Mouse (Mus musculus) G1E (cell line): ENCODE results near the gene Map3k7cl. TPM values are rescaled to one million over a fixed set of nuclear protein-coding genes. Genes with fewer than 3 reads are reported as not detected.

Experiments used
- ATAC-seq: 2 replicates; pipeline ENCODE4 v1.8.0; 2016; ENCODE audit warnings: mild to moderate bottlenecking; ENCODE audit not compliant: insufficient number of reproducible peaks, poor library complexity, low FRiP score, severe bottlenecking; ENCODE audit errors: extremely low read depth
- DNase-seq: peaks from one replicate; pipeline ENCODE4 v3.0.0; 2012; ENCODE audit warnings: low spot score
- H3K27me3 ChIP-seq: 2 replicates; pipeline ENCODE4 v1.6.1; 2012; ENCODE audit warnings: mild to moderate bottlenecking, low read length, inconsistent platforms; ENCODE audit not compliant: insufficient read depth
- H3K36me3 ChIP-seq: replicated peaks from 2 replicates; pipeline ENCODE3; 2012; ENCODE audit warnings: mild to moderate bottlenecking, inconsistent platforms
- H3K4me1 ChIP-seq: 2 replicates; pipeline ENCODE4 v1.6.1; 2012; ENCODE audit warnings: low read depth, low read length, inconsistent platforms, mixed read lengths; ENCODE audit not compliant: insufficient read depth
- H3K4me3 ChIP-seq: 2 replicates; pipeline ENCODE4 v1.5.1; 2012; ENCODE audit warnings: low read depth, mild to moderate bottlenecking, inconsistent platforms, low read length, moderate library complexity, mixed read lengths
- H3K9me3 ChIP-seq: replicated peaks from 2 replicates; pipeline ENCODE4 v1.6.1; 2012; ENCODE audit warnings: inconsistent platforms
- CTCF ChIP-seq: IDR thresholded peaks from 2 replicates; pipeline ENCODE4 v1.5.1; 2012; ENCODE audit warnings: low read depth, low read length, inconsistent platforms, mixed read lengths
- GATA1 ChIP-seq: IDR thresholded peaks from 2 replicates; pipeline ENCODE4 v1.6.1; 2012; ENCODE audit warnings: borderline replicate concordance, low read length, inconsistent platforms, mixed read lengths
- GATA2 ChIP-seq: IDR thresholded peaks from 2 replicates; pipeline ENCODE4 v1.6.1; 2012; ENCODE audit warnings: low read depth, low read length, inconsistent platforms, borderline replicate concordance
- POLR2AphosphoS5 ChIP-seq: IDR thresholded peaks from 2 replicates; pipeline ENCODE4 v1.6.1; 2012; ENCODE audit warnings: low read depth, low read length, inconsistent platforms; ENCODE audit not compliant: insufficient replicate concordance
- TAL1 ChIP-seq: conservative IDR thresholded peaks from 2 replicates; pipeline ENCODE4 v1.6.1; 2012; ENCODE audit warnings: low read depth, low read length, inconsistent platforms, mixed read lengths
- polyA plus RNA-seq: library from polyadenylated mRNA; stranded (reverse); fragments of >175 nt; gene quantifications from 2 replicates; pipeline ENCODE4 v1.2.3, GENCODE M21; 2012
- total RNA-seq, 2 experiments: library from RNA; stranded (forward) in 1 of 2; stranded (reverse) in 1 of 2; fragments of 200-1000 nt in 1 of 2; fragments of >200 nt in 1 of 2; fragmentation: Nextera tagmentation in 1 of 2; gene quantifications; 2 replicates each; pipeline ENCODE4 v1.2.3; 2014 to 2017

The Map3k7cl gene
- total and polyA plus RNA-seq, 3 experiments = 0.16 TPM; not detected in 2

DNA sequence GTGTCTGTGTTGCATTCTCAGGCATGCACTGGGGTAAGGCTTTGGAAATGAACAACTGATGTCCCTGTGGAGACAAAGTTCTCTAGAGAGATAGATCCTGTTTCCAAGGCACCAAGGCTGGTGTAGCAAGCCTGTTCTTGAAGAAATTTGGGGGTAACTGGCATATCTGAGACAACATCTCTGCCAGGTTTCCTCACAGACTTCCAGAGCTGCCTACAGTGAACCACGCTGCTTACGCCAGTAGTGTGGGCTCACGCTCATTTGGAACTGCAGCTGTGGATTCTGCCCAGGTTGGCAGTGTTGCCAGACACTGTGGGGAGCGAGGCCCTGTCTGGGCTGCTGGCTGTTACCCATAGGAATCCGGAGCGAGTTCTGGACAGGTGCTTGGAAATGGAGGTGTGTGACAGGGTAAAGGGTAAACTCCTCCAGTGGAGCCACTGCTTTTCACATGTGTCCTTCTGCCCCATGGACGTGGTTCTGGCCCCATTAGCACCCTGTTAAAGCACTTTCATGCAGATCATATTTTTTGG is 16.5 kb downstream of the Map3k7cl start:
- ATAC-seq (no peak), DNase-seq (no peak)
- H3K9me3 ChIP-seq = no peaks in the 10 kb centered on the region
- H3K4me1 ChIP-seq = no peaks in the 10 kb centered on the region
- no peaks in the 10 kb centered on the region for H3K36me3 ChIP-seq
- H3K4me3 ChIP-seq = no peak overlapping the region
- TF ChIP-seq CTCF (no peak), POLR2AphosphoS5 (no peak), TAL1 (no peak), GATA2 (no peak), GATA1 (no peak)
- no peaks in the 10 kb centered on the region for H3K27me3 ChIP-seq

DNA sequence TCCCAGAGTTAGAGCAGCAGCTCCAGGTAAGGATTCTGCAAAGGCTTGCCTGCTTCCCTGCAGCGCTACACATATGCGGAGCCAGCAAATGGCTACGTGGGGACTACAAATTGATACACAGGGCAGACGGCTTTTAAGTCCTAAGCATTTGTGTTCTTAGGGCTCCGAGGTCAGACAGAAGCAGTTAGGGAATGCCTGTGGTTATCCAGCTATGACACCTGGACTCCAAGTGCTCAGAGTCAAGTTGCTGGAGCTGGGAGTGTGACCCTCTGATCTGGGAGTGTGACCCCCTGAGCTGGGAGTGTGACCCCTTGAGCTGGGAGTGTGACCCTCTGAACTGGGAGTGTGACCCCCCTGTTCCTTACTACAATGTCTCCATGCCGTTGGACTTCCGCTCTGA is 17.2 kb downstream of the Map3k7cl start:
- Histone ChIP-seq H3K36me3 (no peaks in the 10 kb centered on the region), H3K9me3 (no peaks in the 10 kb centered on the region), H3K4me3 (no peak overlapping the region), H3K27me3 (no peaks in the 10 kb centered on the region), H3K4me1 (no peaks in the 10 kb centered on the region)
- no peak for DNase-seq
- TF ChIP-seq GATA1 (no peak), GATA2 (no peak), POLR2AphosphoS5 (no peak), TAL1 (no peak), CTCF (no peak)
- ATAC-seq = no peak

DNA sequence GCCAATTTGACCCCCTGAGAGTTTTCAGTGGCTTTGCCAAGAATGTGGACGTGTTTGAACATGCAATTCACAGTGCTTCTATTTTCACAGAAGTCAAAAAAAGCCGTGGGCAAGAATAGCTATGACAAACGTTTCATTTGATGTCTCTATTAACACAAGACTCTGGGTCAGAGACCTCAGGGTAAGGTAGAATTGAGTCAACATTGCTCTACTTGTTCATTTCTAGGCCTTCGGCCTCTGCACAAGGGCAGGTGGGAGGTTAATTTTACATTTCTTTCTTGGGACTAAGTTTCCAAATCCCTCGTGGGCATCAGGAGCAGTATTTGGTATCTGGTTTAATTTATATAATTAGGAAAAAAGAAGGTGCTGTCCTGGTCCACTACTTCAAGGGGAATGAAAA is 20.3 kb downstream of the Map3k7cl start:
- Histone ChIP-seq H3K9me3 (no peaks in the 10 kb centered on the region), H3K27me3 (no peaks in the 10 kb centered on the region), H3K4me1 (no peaks in the 10 kb centered on the region), H3K36me3 (no peaks in the 10 kb centered on the region), H3K4me3 (no peak overlapping the region)
- ATAC-seq (no peak), DNase-seq (no peak)
- TF ChIP-seq CTCF = no peak
- TF ChIP-seq GATA1 = no peak
- no peak for TF ChIP-seq GATA2
- TF ChIP-seq TAL1 = no peak
- no peak for TF ChIP-seq POLR2AphosphoS5

DNA sequence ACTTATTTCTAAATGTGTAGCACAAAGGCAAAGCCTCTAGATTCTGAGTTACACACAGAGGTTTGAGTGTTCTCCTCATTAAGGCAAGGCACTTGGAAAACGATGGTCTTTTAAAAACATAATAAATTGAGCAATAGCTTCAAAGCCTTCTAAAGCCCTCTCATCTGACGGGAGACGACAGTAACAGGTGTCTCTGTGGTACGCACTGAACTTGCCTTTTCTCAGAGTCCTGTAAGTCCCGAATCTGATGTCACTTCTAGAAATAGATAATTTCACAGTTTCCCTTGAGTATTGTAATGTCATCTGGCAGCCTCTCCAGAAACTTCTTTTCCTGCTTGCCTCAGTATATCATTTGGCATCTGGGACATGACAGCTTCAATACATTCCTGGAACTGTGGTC is 21.0 kb downstream of the Map3k7cl start:
- Histone ChIP-seq H3K36me3 (no peaks in the 10 kb centered on the region), H3K4me1 (no peaks in the 10 kb centered on the region), H3K27me3 (no peaks in the 10 kb centered on the region), H3K9me3 (no peaks in the 10 kb centered on the region), H3K4me3 (no peak overlapping the region)
- ATAC-seq (no peak), DNase-seq (no peak)
- no peak for TF ChIP-seq TAL1
- TF ChIP-seq POLR2AphosphoS5 = no peak
- no peak for TF ChIP-seq CTCF
- TF ChIP-seq GATA2 = no peak
- TF ChIP-seq GATA1 = no peak

DNA sequence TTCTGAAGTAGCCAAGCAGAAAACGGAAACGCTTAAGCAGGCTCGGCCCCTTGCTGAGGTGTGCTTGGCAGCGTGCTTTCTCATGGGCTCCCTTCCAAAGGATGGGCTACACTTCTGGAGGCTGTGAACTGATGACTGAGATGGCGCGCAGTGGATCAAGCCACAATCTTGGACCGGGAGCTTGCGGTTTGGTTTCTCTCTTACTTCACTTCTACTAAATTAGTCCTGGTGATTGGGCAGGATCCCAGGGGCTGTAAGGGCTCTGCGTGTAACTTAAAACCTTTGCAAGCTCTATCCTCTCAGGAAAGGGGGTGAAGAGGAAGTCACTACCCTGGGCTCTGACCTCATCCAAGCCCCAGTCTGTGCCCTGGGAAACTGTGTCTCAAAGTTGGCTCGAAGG is 22.5 kb downstream of the Map3k7cl start:
- Histone ChIP-seq H3K4me3 (no peak overlapping the region), H3K4me1 (no peaks in the 10 kb centered on the region), H3K27me3 (no peaks in the 10 kb centered on the region), H3K36me3 (no peaks in the 10 kb centered on the region), H3K9me3 (no peaks in the 10 kb centered on the region)
- DNase-seq = no peak
- TF ChIP-seq POLR2AphosphoS5 = no peak
- no peak for TF ChIP-seq TAL1
- no peak for TF ChIP-seq GATA2
- no peak for TF ChIP-seq CTCF
- no peak for TF ChIP-seq GATA1
- ATAC-seq = no peak

DNA sequence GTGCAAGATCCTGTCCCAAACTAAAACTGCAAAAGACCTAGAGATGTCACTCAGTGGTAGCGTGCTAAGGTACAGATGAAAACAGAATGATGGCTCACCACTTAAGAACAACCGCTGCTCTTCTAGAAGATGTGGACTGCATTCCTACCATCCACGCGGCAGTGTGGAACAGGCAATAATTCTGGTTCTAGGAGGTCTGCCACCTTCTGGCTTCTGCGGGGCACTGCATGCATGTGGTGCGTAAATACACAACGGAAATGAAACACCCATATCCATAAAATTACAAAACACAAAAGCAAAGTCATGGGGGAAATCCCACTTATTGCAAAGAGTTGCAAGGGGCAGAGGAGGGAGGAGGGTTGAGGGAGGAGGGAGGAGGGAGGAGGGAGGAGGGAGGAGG is 25.8 kb downstream of the Map3k7cl start:
- Histone ChIP-seq H3K36me3 (no peaks in the 10 kb centered on the region), H3K9me3 (no peaks in the 10 kb centered on the region), H3K4me1 (no peaks in the 10 kb centered on the region), H3K4me3 (no peak overlapping the region), H3K27me3 (no peaks in the 10 kb centered on the region)
- DNase-seq = no peak
- ATAC-seq = no peak
- no peak for TF ChIP-seq GATA2
- TF ChIP-seq CTCF = no peak
- TF ChIP-seq TAL1 = no peak
- no peak for TF ChIP-seq GATA1
- no peak for TF ChIP-seq POLR2AphosphoS5

DNA sequence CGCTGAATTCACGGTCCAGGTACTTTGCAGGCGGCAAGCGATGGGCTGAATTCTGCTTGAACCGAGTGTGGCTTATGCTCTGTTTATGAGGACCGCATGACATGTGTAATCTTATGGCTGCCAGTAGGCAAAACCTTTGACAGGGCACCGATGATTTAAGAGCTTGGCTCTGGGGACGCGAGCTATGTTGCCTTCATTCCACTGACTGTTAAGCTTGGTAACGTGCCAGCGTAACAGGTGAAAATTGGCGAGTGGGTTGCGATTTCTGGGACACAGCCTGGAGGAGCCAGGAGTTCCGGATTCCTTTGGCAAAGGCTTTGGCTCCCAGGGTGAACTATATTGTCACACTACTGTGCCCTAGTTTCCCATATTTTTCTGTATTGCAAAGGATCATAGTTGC is 26.3 kb downstream of the Map3k7cl start:
- DNase-seq (no peak), ATAC-seq (no peak)
- Histone ChIP-seq H3K27me3 (no peaks in the 10 kb centered on the region), H3K4me1 (no peaks in the 10 kb centered on the region), H3K9me3 (no peaks in the 10 kb centered on the region), H3K4me3 (no peak overlapping the region), H3K36me3 (no peaks in the 10 kb centered on the region)
- TF ChIP-seq CTCF (no peak), POLR2AphosphoS5 (no peak), GATA2 (no peak), GATA1 (no peak), TAL1 (no peak)
